Mouse (Mus musculus): ENCODE data around the gene Tmem11. TPM values are rescaled to one million over a fixed set of nuclear protein-coding genes. Genes with fewer than 3 reads are reported as not detected.

Gene Tmem11
- polyA plus RNA-seq (2015; fragmentation: Nextera tagmentation; extraction: Ambion mirVana): 63.6 and 67.3 TPM in 2 replicates

- H3K27ac ChIP-seq: peak within 1 kb of the TSS; percentile 98
These were observed at the start of gene Tmem11 for GRCm38 (mm10) chr11:60878675-60879294. Gene Tmem11 (minus strand): TSS chr11:60879272.

GRCm38 (mm10) chr11:60927264-60927663 lies 48.2 kb upstream of the Tmem11 start:
- H3K36me3 ChIP-seq: no peaks in the 10 kb centered on the region
- H3K27ac ChIP-seq: peak overlapping the region; percentile 37; the same call in 1 of the 2 replicates
- peak overlapping the region; percentile 44 for H3K4me2 ChIP-seq
- peaks cover 24% of the 10 kb centered on the region for H3K4me1 ChIP-seq
- H3K9me3 ChIP-seq: no peaks in the 10 kb centered on the region
- H3K27me3 ChIP-seq: no peaks in the 10 kb centered on the region
- H3K9ac ChIP-seq: no peak overlapping the region
- peak overlapping the region; percentile 13; the same call in 1 of the 2 replicates for H3K4me3 ChIP-seq
- WGBS: 0% methylated on average over 9 of the region's 9 CpGs
- ATAC-seq (ENCODE audit: borderline replicate concordance, extremely low read depth, low FRiP score, low TSS enrichment): peak; percentile 43; the same call in 1 of the 2 replicates

More at GRCm38 (mm10) chr11:60878675-60879294, at the start of gene Tmem11:
- Histone ChIP-seq H3K4me2 (peak within 1 kb of the TSS; percentile 69), H3K4me3 (peak within 1 kb of the TSS; percentile 95), H3K27me3 (no peaks in the 10 kb centered on the region), H3K4me1 (peaks cover 47% of the 10 kb centered on the region), H3K9ac (peak within 1 kb of the TSS; percentile 81), H3K9me3 (no peaks in the 10 kb centered on the region), H3K36me3 (no peaks in the 10 kb centered on the region; the same call in 1 of the 2 replicates)
- under 1% methylated on average over 62 of the region's 62 CpGs for WGBS
- peak; percentile 99 for ATAC-seq (ENCODE audit: borderline replicate concordance, extremely low read depth, low FRiP score, low TSS enrichment)

GRCm38 (mm10) chr11:60924981-60925380 lies 45.9 kb upstream of the Tmem11 start:
- no peak overlapping the region for H3K4me3 ChIP-seq
- no peak for ATAC-seq (ENCODE audit: borderline replicate concordance, extremely low read depth, low FRiP score, low TSS enrichment)
- no peak overlapping the region for H3K27ac ChIP-seq
- H3K9ac ChIP-seq: no peak overlapping the region
- peaks cover 13% of the 10 kb centered on the region for H3K4me1 ChIP-seq
- no peak overlapping the region for H3K4me2 ChIP-seq
- 80% methylated on average over 1 of the region's 1 CpGs for WGBS
- H3K36me3 ChIP-seq: no peaks in the 10 kb centered on the region
- H3K27me3 ChIP-seq: no peaks in the 10 kb centered on the region
- no peaks in the 10 kb centered on the region for H3K9me3 ChIP-seq

GRCm38 (mm10) chr11:60924498-60924897 lies 45.4 kb upstream of the Tmem11 start:
- no peak for ATAC-seq (ENCODE audit: borderline replicate concordance, extremely low read depth, low FRiP score, low TSS enrichment)
- H3K4me2 ChIP-seq: no peak overlapping the region
- 38% methylated on average over 6 of the region's 6 CpGs for WGBS
- H3K4me1 ChIP-seq: peaks cover 13% of the 10 kb centered on the region
- no peaks in the 10 kb centered on the region for H3K9me3 ChIP-seq
- H3K4me3 ChIP-seq: no peak overlapping the region
- H3K36me3 ChIP-seq: no peaks in the 10 kb centered on the region
- H3K27ac ChIP-seq: no peak overlapping the region
- H3K27me3 ChIP-seq: no peaks in the 10 kb centered on the region
- H3K9ac ChIP-seq: no peak overlapping the region

GRCm38 (mm10) chr11:60922964-60923363 lies 43.9 kb upstream of the Tmem11 start:
- no peak overlapping the region for H3K9ac ChIP-seq
- no peaks in the 10 kb centered on the region for H3K36me3 ChIP-seq
- ATAC-seq (ENCODE audit: borderline replicate concordance, extremely low read depth, low FRiP score, low TSS enrichment): no peak
- H3K27ac ChIP-seq: no peak overlapping the region
- H3K4me1 ChIP-seq: peaks cover 13% of the 10 kb centered on the region
- no peak overlapping the region for H3K4me2 ChIP-seq
- H3K27me3 ChIP-seq: no peaks in the 10 kb centered on the region
- H3K9me3 ChIP-seq: no peaks in the 10 kb centered on the region
- 73% methylated on average over 5 of the region's 5 CpGs for WGBS
- no peak overlapping the region for H3K4me3 ChIP-seq

- 74% methylated on average over 1 of the region's 1 CpGs for WGBS
- ATAC-seq (ENCODE audit: borderline replicate concordance, extremely low read depth, low FRiP score, low TSS enrichment): no peak
These were observed 43.1 kb upstream of the Tmem11 start for GRCm38 (mm10) chr11:60922195-60922594.

GRCm38 (mm10) chr11:60920021-60920420 lies 40.9 kb upstream of the Tmem11 start:
- H3K36me3 ChIP-seq: no peaks in the 10 kb centered on the region
- no peaks in the 10 kb centered on the region for H3K27me3 ChIP-seq
- ATAC-seq (ENCODE audit: borderline replicate concordance, extremely low read depth, low FRiP score, low TSS enrichment): no peak
- H3K4me3 ChIP-seq: no peak overlapping the region
- WGBS: 63% methylated on average over 2 of the region's 2 CpGs
- no peaks in the 10 kb centered on the region for H3K9me3 ChIP-seq
- H3K9ac ChIP-seq: no peak overlapping the region
- H3K4me2 ChIP-seq: no peak overlapping the region
- H3K27ac ChIP-seq: no peak overlapping the region
- H3K4me1 ChIP-seq: peaks cover 6% of the 10 kb centered on the region; the same call in 1 of the 2 replicates

More at GRCm38 (mm10) chr11:60922195-60922594, 43.1 kb upstream of the Tmem11 start:
- H3K9ac ChIP-seq: no peak overlapping the region
- H3K36me3 ChIP-seq: no peaks in the 10 kb centered on the region
- H3K4me2 ChIP-seq: no peak overlapping the region
- H3K4me3 ChIP-seq: no peak overlapping the region
- no peak overlapping the region for H3K27ac ChIP-seq
- peaks cover 8% of the 10 kb centered on the region for H3K4me1 ChIP-seq
- no peaks in the 10 kb centered on the region for H3K9me3 ChIP-seq
- no peaks in the 10 kb centered on the region for H3K27me3 ChIP-seq

GRCm38 (mm10) chr11:60915201-60915600 lies 36.1 kb upstream of the Tmem11 start:
- H3K4me2 ChIP-seq: no peak overlapping the region
- no peak for ATAC-seq (ENCODE audit: borderline replicate concordance, extremely low read depth, low FRiP score, low TSS enrichment)
- H3K27me3 ChIP-seq: no peaks in the 10 kb centered on the region
- H3K27ac ChIP-seq: no peak overlapping the region
- peaks cover 37% of the 10 kb centered on the region for H3K4me1 ChIP-seq
- no peak overlapping the region for H3K9ac ChIP-seq
- no peak overlapping the region for H3K4me3 ChIP-seq
- 47% methylated on average over 4 of the region's 4 CpGs for WGBS
- no peaks in the 10 kb centered on the region for H3K9me3 ChIP-seq
- H3K36me3 ChIP-seq: no peaks in the 10 kb centered on the region

- H3K27me3 ChIP-seq: no peaks in the 10 kb centered on the region
- peak within 1 kb of the TSS; percentile 76 for H3K4me2 ChIP-seq
- ATAC-seq (ENCODE audit: borderline replicate concordance, extremely low read depth, low FRiP score, low TSS enrichment): no peak
- peak within 1 kb of the TSS; percentile 73 for H3K27ac ChIP-seq
- peaks cover 37% of the 10 kb centered on the region for H3K4me1 ChIP-seq
- 29% methylated on average over 7 of the region's 7 CpGs for WGBS
- H3K9me3 ChIP-seq: no peaks in the 10 kb centered on the region
- H3K4me3 ChIP-seq: peak within 1 kb of the TSS; percentile 93
- H3K9ac ChIP-seq: peak within 1 kb of the TSS; percentile 85
- no peaks in the 10 kb centered on the region for H3K36me3 ChIP-seq
These were observed 35.4 kb upstream of the Tmem11 start, which contains the start of gene Natd1 for GRCm38 (mm10) chr11:60914491-60914890. Gene Natd1 (minus strand): TSS chr11:60914750.

- Histone ChIP-seq H3K27ac (peak overlapping the region; percentile 73), H3K4me2 (peak overlapping the region; percentile 76), H3K9me3 (no peaks in the 10 kb centered on the region), H3K4me3 (peak overlapping the region; percentile 93), H3K9ac (peak overlapping the region; percentile 85), H3K27me3 (no peaks in the 10 kb centered on the region), H3K4me1 (peaks cover 37% of the 10 kb centered on the region), H3K36me3 (no peaks in the 10 kb centered on the region)
- ATAC-seq (ENCODE audit: borderline replicate concordance, extremely low read depth, low FRiP score, low TSS enrichment): peak; percentile 90
- under 1% methylated on average over 85 of the region's 86 CpGs for WGBS
These were observed 34.5 kb upstream of the Tmem11 start for GRCm38 (mm10) chr11:60913301-60914196.

- Histone ChIP-seq H3K4me3 (peak overlapping the region; percentile 93), H3K4me2 (peak overlapping the region; percentile 76), H3K9me3 (no peaks in the 10 kb centered on the region), H3K36me3 (no peaks in the 10 kb centered on the region), H3K9ac (peak overlapping the region; percentile 85), H3K27ac (no peak overlapping the region), H3K4me1 (peaks cover 37% of the 10 kb centered on the region), H3K27me3 (no peaks in the 10 kb centered on the region)
- ATAC-seq (ENCODE audit: borderline replicate concordance, extremely low read depth, low FRiP score, low TSS enrichment): no peak
- 16% methylated on average over 7 of the region's 7 CpGs for WGBS
These were observed 33.5 kb upstream of the Tmem11 start for GRCm38 (mm10) chr11:60912525-60912973.
